ENCODE assay signal across 8 mouse cellular contexts in genomic region chr11:20829993-20830685, GRCm38 (mm10). TPM values are rescaled to one million over a fixed set of nuclear protein-coding genes. Genes with fewer than 3 reads are reported as not detected.
A peak's percentile ranks its signal among the peaks of the same experiment; 100 is the strongest.
DNase-seq lines count a peak whose midpoint lies in the region; ATAC-seq and TF ChIP-seq lines count a peak whose summit lies in the region.

No protein-coding gene starts in this region.

- ATAC-seq in cerebellum, adult (ENCODE audit: insufficient number of reproducible peaks, low FRiP score, low TSS enrichment), result no peak
- ATAC-seq in hindbrain, embryonic 15.5 days (ENCODE audit: low FRiP score, low read depth), result peak; percentile 27
- no peak for ATAC-seq in liver, embryonic 14.5 days (ENCODE audit: insufficient read depth)
- ATAC-seq in neural tube, embryonic 13.5 days (ENCODE audit: low read depth), result peak; percentile 19

- peak overlapping the region; percentile 91 for H3K9ac ChIP-seq in hindbrain, embryonic 15.5 days
- peak overlapping the region; percentile 72 for H3K9ac ChIP-seq in liver, embryonic 14.5 days (replicated peaks)
- H3K9ac ChIP-seq in neural tube, embryonic 13.5 days, result peak overlapping the region; percentile 94

- H3K27me3 ChIP-seq in hindbrain, embryonic 15.5 days, result no peaks in the 10 kb centered on the region
- H3K27me3 ChIP-seq in liver, embryonic 14.5 days (ENCODE audit: control insufficient read depth, insufficient read depth, low read length), result peaks cover 23% of the 10 kb centered on the region
- H3K27me3 ChIP-seq in neural tube, embryonic 13.5 days, result peaks cover 5% of the 10 kb centered on the region

- peak; percentile 23 to 35 for DNase-seq in cerebellum, adult 18-20 months
- DNase-seq in 3134 (ENCODE audit: extremely low read depth, insufficient read length, low spot score), result peak; percentile 16
- DNase-seq in liver, embryonic 14.5 days (ENCODE audit: low read depth in 3 of 3, low spot score in 3 of 3), result no peak
- DNase-seq in testis, postnatal 14 days (ENCODE audit: low spot score), result no peak

- TF ChIP-seq POLR2A in cortical plate, adult 2 months (IDR thresholded peaks at IDR 0.05; ENCODE audit: extremely low read depth, insufficient read depth, low read length), result no peak

- no peaks in the 10 kb centered on the region for H3K9me3 ChIP-seq in hindbrain, embryonic 15.5 days
- no peaks in the 10 kb centered on the region for H3K9me3 ChIP-seq in liver, embryonic 14.5 days (ENCODE audit: control insufficient read depth, low read length)
- H3K9me3 ChIP-seq in neural tube, embryonic 13.5 days, result no peaks in the 10 kb centered on the region

- H3K27ac ChIP-seq in cortical plate, adult 2 months (ENCODE audit: insufficient read depth, low read length), result peak overlapping the region; percentile 92
- peak overlapping the region; percentile 95 for H3K27ac ChIP-seq in hindbrain, embryonic 15.5 days (replicated peaks)
- no peak overlapping the region for H3K27ac ChIP-seq in liver, embryonic 14.5 days
- H3K27ac ChIP-seq in neural tube, embryonic 13.5 days (replicated peaks), result peak overlapping the region; percentile 94

- TF ChIP-seq CTCF in cortical plate, adult 2 months (IDR thresholded peaks at IDR 0.05; ENCODE audit: extremely low read depth, insufficient read depth, low read length), result no peak
- TF ChIP-seq CTCF in liver, embryonic 14.5 days (IDR thresholded peaks at IDR 0.05; ENCODE audit: low read depth), result no peak

- H3K4me1 ChIP-seq in cortical plate, adult 2 months (ENCODE audit: control insufficient read depth, insufficient read depth, low read length), result peaks cover 5% of the 10 kb centered on the region
- H3K4me1 ChIP-seq in hindbrain, embryonic 15.5 days (replicated peaks), result peaks cover 29% of the 10 kb centered on the region
- peaks cover 3 to 6% of the 10 kb centered on the region in 2 experiments; a peak in 3 of 4 replicates for H3K4me1 ChIP-seq in liver, embryonic 14.5 days (replicated peaks; ENCODE audit: control insufficient read depth in 2 of 2, insufficient read depth in 2 of 2, low read length in 1 of 2)
- peaks cover 34% of the 10 kb centered on the region for H3K4me1 ChIP-seq in neural tube, embryonic 13.5 days (replicated peaks)

- H3K36me3 ChIP-seq in hindbrain, embryonic 15.5 days, result peaks cover 27% of the 10 kb centered on the region
- H3K36me3 ChIP-seq in liver, embryonic 14.5 days (replicated peaks; ENCODE audit: control insufficient read depth, insufficient read depth, low read depth), result no peaks in the 10 kb centered on the region
- H3K36me3 ChIP-seq in neural tube, embryonic 13.5 days, result peaks cover 26% of the 10 kb centered on the region

- peak overlapping the region; percentile 90 for H3K4me3 ChIP-seq in cortical plate, adult 2 months (ENCODE audit: insufficient read depth, low read length)
- H3K4me3 ChIP-seq in hindbrain, embryonic 15.5 days, result peak overlapping the region; percentile 76
- H3K4me3 ChIP-seq in liver, embryonic 14.5 days (ENCODE audit: insufficient read depth in 1 of 2, low read depth in 2 of 2, low read length in 2 of 2), result peak overlapping the region; percentile 68 to 87
- peak overlapping the region; percentile 75 for H3K4me3 ChIP-seq in neural tube, embryonic 13.5 days

- peak overlapping the region; percentile 74 for H3K4me2 ChIP-seq in hindbrain, embryonic 15.5 days
- H3K4me2 ChIP-seq in liver, embryonic 14.5 days (ENCODE audit: low read depth), result peak overlapping the region; percentile 65
- H3K4me2 ChIP-seq in neural tube, embryonic 13.5 days, result peak overlapping the region; percentile 83

- 12% methylated on average over 23 of the region's 23 CpGs for WGBS in hindbrain, embryonic 15.5 days
- WGBS in liver, embryonic 14.5 days (ENCODE audit: insufficient replicate concordance), result 20% methylated on average over 23 of the region's 23 CpGs
- WGBS in neural tube, embryonic 13.5 days, result 12% methylated on average over 23 of the region's 23 CpGs

- TF ChIP-seq EP300 in liver, embryonic 14.5 days (IDR thresholded peaks at IDR 0.05; ENCODE audit: low read depth), result no peak

RNA-seq across cellular contexts. Expression of gene Lgalsl, which starts 0.7 kb away (rescaled TPM):
- 46.5 and 48.4 TPM in 2 replicates for polyA plus RNA-seq in cortical plate, adult 2 months (2012; rRNA removed)
- polyA plus RNA-seq in hindbrain, embryonic 15.5 days (2015; fragmentation: Nextera tagmentation; extraction: Ambion mirVana), result 74.5 and 77.7 TPM in 2 replicates
- 2.4 and 3.4 TPM in 2 replicates for polyA plus RNA-seq in liver, embryonic 14.5 days (2012; rRNA removed)
- 7.3 and 9.7 TPM in 2 replicates for polyA plus RNA-seq in liver, embryonic 14.5 days (2014; fragmentation: Nextera tagmentation; extraction: Ambion mirVana)
- 50.9 and 51.6 TPM in 2 replicates for polyA plus RNA-seq in neural tube, embryonic 13.5 days (2015; fragmentation: Nextera tagmentation; extraction: Ambion mirVana)

Comparison
In these comparisons a context has a peak if more than half of its experiments do, and no peak if none do; other contexts are left out.
1. DNase-seq: peak in cerebellum, adult 18-20 months (2 of 2) and 3134 (single experiment); none in liver, embryonic 14.5 days (0 of 3) and testis, postnatal 14 days (single experiment).
2. ATAC-seq: peak in hindbrain, embryonic 15.5 days (single experiment) and neural tube, embryonic 13.5 days (single experiment); none in cerebellum, adult (single experiment) and liver, embryonic 14.5 days (single experiment).
3. Peak in every context shown above with its lines, with median percentiles within 50 percentile points of each other: H3K4me3 ChIP-seq, H3K4me2 ChIP-seq and H3K9ac ChIP-seq.